Mouse (Mus musculus) liver, embryonic 13.5 days (tissue): ENCODE results near the gene Erf. TPM values are rescaled to one million over a fixed set of nuclear protein-coding genes. Genes with fewer than 3 reads are reported as not detected.
A peak's percentile ranks its signal among the peaks of the same experiment; 100 is the strongest.

Experiments
- ATAC-seq: fragments of 200-750 bp; cut with Nextera tagmentation; 2 replicates; pipeline ENCODE4 v1.8.0; 2017; ENCODE audit warnings: low read depth, mild to moderate bottlenecking, moderate number of reproducible peaks, moderate library complexity
- DNase-seq: peaks from one replicate; pipeline ENCODE4 v3.0.0; 2022
- H3K27ac ChIP-seq: fragments of 300-500 bp; sonication (generic); 2 replicates; pipeline ENCODE4 v1.5.1; 2015; ENCODE audit warnings: moderate library complexity, mild to moderate bottlenecking, inconsistent platforms
- H3K27me3 ChIP-seq: fragments of 300-500 bp; sonication (generic); 2 replicates; pipeline ENCODE4 v1.6.1; 2015; ENCODE audit warnings: mild to moderate bottlenecking, inconsistent platforms
- H3K36me3 ChIP-seq: fragments of 300-500 bp; sonication (generic); 2 replicates; pipeline ENCODE4 v1.6.1; 2015; ENCODE audit warnings: mild to moderate bottlenecking, inconsistent platforms
- H3K4me1 ChIP-seq: fragments of 300-500 bp; sonication (generic); replicated peaks from 2 replicates; pipeline ENCODE4 v1.6.1; 2015; ENCODE audit warnings: inconsistent platforms
- H3K4me2 ChIP-seq: fragments of 300-500 bp; sonication (generic); 2 replicates; pipeline ENCODE4 v1.6.1; 2015; ENCODE audit warnings: inconsistent platforms, mild to moderate bottlenecking, moderate library complexity
- H3K4me3 ChIP-seq: fragments of 300-500 bp; sonication (generic); replicated peaks from 2 replicates; pipeline ENCODE4 v1.5.1; 2015; ENCODE audit warnings: mild to moderate bottlenecking, inconsistent platforms
- H3K9ac ChIP-seq: fragments of 300-500 bp; sonication (generic); 2 replicates; pipeline ENCODE4 v1.6.1; 2015; ENCODE audit warnings: mild to moderate bottlenecking, inconsistent platforms
- H3K9me3 ChIP-seq: fragments of 300-500 bp; sonication (generic); replicated peaks from 2 replicates; pipeline ENCODE4 v1.6.1; 2016; ENCODE audit warnings: inconsistent platforms
- whole genome bisulfite sequencing: fragments of 180-500 bp; shearing (Covaris S2); methylation state at CpG from one replicate; pipeline ENCODE4 v1.1.7; 2015; ENCODE audit not compliant: insufficient replicate concordance; 5-methylcytosine and 5-hydroxymethylcytosine counted together
- polyA plus RNA-seq: library from polyadenylated mRNA; unstranded; fragments of >200 nt; fragmentation: Nextera tagmentation; extraction: Ambion mirVana; gene quantifications from 2 replicates; pipeline ENCODE4 v1.2.1, GENCODE M21; 2015

Gene Erf
- polyA plus RNA-seq, 1 experiment from 2014 or later, result 4.3 TPM

- WGBS, result 58% methylated on average over 12 of the region's 12 CpGs
- ATAC-seq (no peak), DNase-seq (no peak)
- Histone ChIP-seq H3K27me3 (no peaks in the 10 kb centered on the region), H3K4me3 (peak overlapping the region; percentile 97), H3K9ac (peak overlapping the region; percentile 98), H3K4me2 (peak overlapping the region; percentile 89), H3K27ac (peak overlapping the region; percentile 99), H3K36me3 (peaks cover 60% of the 10 kb centered on the region), H3K9me3 (no peaks in the 10 kb centered on the region), H3K4me1 (peaks cover 69% of the 10 kb centered on the region)
These were observed 32.7 kb downstream of the Erf start for GRCm38 (mm10) chr7:25217653-25218395.

GRCm38 (mm10) chr7:25214172-25214571, 36.4 kb downstream of the Erf start:
- 83% methylated on average over 2 of the region's 2 CpGs for WGBS
- H3K36me3 ChIP-seq, result peaks cover 93% of the 10 kb centered on the region
- no peak overlapping the region for H3K4me2 ChIP-seq
- DNase-seq (no peak), ATAC-seq (no peak)
- H3K9me3 ChIP-seq, result no peaks in the 10 kb centered on the region
- H3K4me1 ChIP-seq, result peaks cover 79% of the 10 kb centered on the region
- H3K4me3 ChIP-seq, result no peak overlapping the region
- H3K27me3 ChIP-seq, result no peaks in the 10 kb centered on the region
- peak overlapping the region; percentile 14; the same call in 1 of the 2 replicates for H3K27ac ChIP-seq
- no peak overlapping the region for H3K9ac ChIP-seq

GRCm38 (mm10) chr7:25213099-25213498, 37.5 kb downstream of the Erf start:
- ATAC-seq (no peak), DNase-seq (no peak)
- H3K9me3 ChIP-seq, result no peaks in the 10 kb centered on the region
- WGBS, result 28% methylated on average over 3 of the region's 3 CpGs
- H3K27me3 ChIP-seq, result no peaks in the 10 kb centered on the region
- peaks cover 83% of the 10 kb centered on the region for H3K4me1 ChIP-seq
- no peak overlapping the region for H3K4me2 ChIP-seq
- peaks cover 98% of the 10 kb centered on the region for H3K36me3 ChIP-seq
- H3K4me3 ChIP-seq, result no peak overlapping the region
- H3K27ac ChIP-seq, result no peak overlapping the region; the same call in 1 of the 2 replicates
- H3K9ac ChIP-seq, result no peak overlapping the region

- peak overlapping the region; percentile 48; the same call in 1 of the 2 replicates for H3K4me3 ChIP-seq
- H3K36me3 ChIP-seq, result peaks cover 99% of the 10 kb centered on the region
- peak overlapping the region; percentile 67; the same call in 1 of the 2 replicates for H3K9ac ChIP-seq
- H3K4me1 ChIP-seq, result peaks cover 93% of the 10 kb centered on the region
- ATAC-seq, result no peak
- H3K27me3 ChIP-seq, result no peaks in the 10 kb centered on the region
- H3K4me2 ChIP-seq, result peak overlapping the region; percentile 72
- H3K27ac ChIP-seq, result peak overlapping the region; percentile 93
- DNase-seq, result no peak
- no peaks in the 10 kb centered on the region for H3K9me3 ChIP-seq
- WGBS, result 88% methylated on average over 4 of the region's 4 CpGs
These were observed 40.1 kb downstream of the Erf start for GRCm38 (mm10) chr7:25210482-25210881.

GRCm38 (mm10) chr7:25209161-25209622, 41.4 kb downstream of the Erf start:
- ATAC-seq (peak; percentile 91), DNase-seq (peak; percentile 40)
- Histone ChIP-seq H3K9me3 (no peaks in the 10 kb centered on the region), H3K36me3 (peaks cover 100% of the 10 kb centered on the region), H3K4me2 (peak overlapping the region; percentile 72), H3K4me1 (peaks cover 95% of the 10 kb centered on the region), H3K27me3 (no peaks in the 10 kb centered on the region), H3K27ac (peak overlapping the region; percentile 93), H3K4me3 (peak overlapping the region; percentile 48), H3K9ac (peak overlapping the region; percentile 67)
- WGBS, result 60% methylated on average over 3 of the region's 3 CpGs

- peak overlapping the region; percentile 93 for H3K27ac ChIP-seq
- DNase-seq, result no peak
- no peak for ATAC-seq
- H3K27me3 ChIP-seq, result no peaks in the 10 kb centered on the region
- WGBS, result 77% methylated on average over 16 of the region's 16 CpGs
- H3K4me2 ChIP-seq, result no peak overlapping the region; the same call in 1 of the 2 replicates
- H3K4me1 ChIP-seq, result peaks cover 74% of the 10 kb centered on the region
- H3K36me3 ChIP-seq, result peaks cover 100% of the 10 kb centered on the region
- H3K9me3 ChIP-seq, result no peaks in the 10 kb centered on the region
- no peak overlapping the region for H3K4me3 ChIP-seq
- no peak overlapping the region for H3K9ac ChIP-seq
These were observed 44.3 kb downstream of the Erf start for GRCm38 (mm10) chr7:25206094-25206830.

GRCm38 (mm10) chr7:25205355-25206093, 45.0 kb downstream of the Erf start:
- DNase-seq (no peak), ATAC-seq (no peak)
- Histone ChIP-seq H3K4me1 (peaks cover 67% of the 10 kb centered on the region), H3K27ac (peak overlapping the region; percentile 66), H3K4me3 (no peak overlapping the region), H3K9ac (no peak overlapping the region), H3K36me3 (peaks cover 99% of the 10 kb centered on the region), H3K9me3 (no peaks in the 10 kb centered on the region), H3K27me3 (no peaks in the 10 kb centered on the region), H3K4me2 (peak overlapping the region; percentile 15)
- 44% methylated on average over 16 of the region's 16 CpGs for WGBS

GRCm38 (mm10) chr7:25203624-25204023, 46.9 kb downstream of the Erf start:
- DNase-seq, result no peak
- Histone ChIP-seq H3K9me3 (no peaks in the 10 kb centered on the region), H3K4me1 (peaks cover 53% of the 10 kb centered on the region), H3K27ac (no peak overlapping the region), H3K36me3 (peaks cover 80% of the 10 kb centered on the region), H3K9ac (no peak overlapping the region), H3K4me2 (no peak overlapping the region), H3K4me3 (no peak overlapping the region), H3K27me3 (no peaks in the 10 kb centered on the region)
- ATAC-seq, result no peak
- 87% methylated on average over 19 of the region's 20 CpGs for WGBS

GRCm38 (mm10) chr7:25197384-25198018, 53.1 kb downstream of the Erf start:
- Histone ChIP-seq H3K9me3 (no peaks in the 10 kb centered on the region), H3K27ac (no peak overlapping the region), H3K36me3 (peaks cover 19% of the 10 kb centered on the region), H3K27me3 (no peaks in the 10 kb centered on the region), H3K4me3 (no peak overlapping the region), H3K4me2 (no peak overlapping the region), H3K4me1 (peaks cover 51% of the 10 kb centered on the region), H3K9ac (no peak overlapping the region)
- WGBS, result 69% methylated on average over 10 of the region's 10 CpGs
- DNase-seq, result no peak
- ATAC-seq, result no peak

GRCm38 (mm10) chr7:25196107-25196506, 54.5 kb downstream of the Erf start:
- Histone ChIP-seq H3K27me3 (no peaks in the 10 kb centered on the region), H3K4me1 (peaks cover 51% of the 10 kb centered on the region), H3K4me3 (no peak overlapping the region), H3K9ac (peak overlapping the region; percentile 4; the same call in 1 of the 2 replicates), H3K36me3 (peaks cover 5% of the 10 kb centered on the region), H3K4me2 (peak overlapping the region; percentile 43; the same call in 1 of the 2 replicates), H3K9me3 (no peaks in the 10 kb centered on the region), H3K27ac (peak overlapping the region; percentile 78)
- ATAC-seq (no peak), DNase-seq (no peak)
- 63% methylated on average over 9 of the region's 9 CpGs for WGBS
